Mouse (Mus musculus) adrenal gland, adult 18-20 months (tissue): ENCODE results near the gene Vmn1r39. TPM values are rescaled to one million over a fixed set of nuclear protein-coding genes. Genes with fewer than 3 reads are reported as not detected.
"Not testable (repeated sequence)": the region's sequence is repeated elsewhere in the genome, so short reads cannot be mapped to it uniquely, and the experiment has no call there.

Experiments
- DNase-seq, 2 experiments: peaks; one replicate each; pipeline ENCODE4 v3.0.0; 2021 to 2022; ENCODE audit warnings: low spot score in 2 of 2
- long read RNA-seq, 2 experiments: library from polyadenylated mRNA; stranded (forward); transcript quantifications; one replicate each; pipeline ENCODE4 v2.0.0; 2021
- total RNA-seq, 2 experiments: library from RNA; stranded (reverse); gene quantifications; 1 replicate in 1 of 2; 2 replicates in 1 of 2; pipeline ENCODE4 v1.2.3; 2021

Vmn1r39 gene
- total RNA-seq, result not detected
- long read RNA-seq, experiment 1, result 0 reads
- long read RNA-seq, experiment 2, result 0 reads

DNA sequence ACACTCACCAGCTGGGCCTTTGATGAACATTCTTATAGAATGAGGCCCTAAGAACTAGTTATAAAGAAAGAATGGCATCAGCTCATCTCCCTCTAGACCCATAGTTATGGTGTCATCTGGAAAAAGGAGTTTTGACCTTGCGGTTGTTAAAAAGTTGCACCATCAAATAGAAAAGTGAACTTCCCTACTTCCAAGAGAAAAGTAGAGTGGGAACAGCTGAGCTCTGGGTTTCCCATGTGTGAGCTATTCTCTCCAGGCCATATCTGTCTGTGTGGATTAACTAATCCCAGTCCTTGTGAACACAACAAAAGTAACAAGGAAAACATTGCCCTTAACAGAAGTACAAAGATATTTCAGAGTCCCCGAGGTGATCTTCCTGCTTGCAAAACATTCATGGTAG, at the start of gene Vmn1r39:
Gene Vmn1r39 (minus strand): TSS at position 101 of the 400 bp plus-strand sequence.
- no peak for DNase-seq

DNA sequence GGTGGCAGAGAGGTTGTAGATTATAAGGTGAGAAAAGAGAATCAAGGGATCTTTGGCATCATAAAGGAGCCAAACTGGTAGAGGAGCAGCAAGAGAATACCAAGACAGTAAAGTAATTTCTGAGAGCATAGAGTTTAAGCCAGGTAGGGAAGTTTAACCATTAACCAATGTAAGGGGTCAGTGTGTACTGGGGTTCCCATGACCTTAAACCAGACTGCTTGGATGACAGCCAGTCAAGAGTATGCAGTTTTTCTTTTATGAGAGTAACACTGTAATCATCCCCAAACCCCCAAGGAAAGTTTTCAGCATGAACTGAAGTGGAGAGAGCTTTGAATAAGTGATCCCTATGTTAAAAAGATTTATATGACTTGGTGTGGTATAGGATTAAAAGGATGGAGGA, 49.0 kb upstream of the Vmn1r39 start:
- no peak for DNase-seq

DNA sequence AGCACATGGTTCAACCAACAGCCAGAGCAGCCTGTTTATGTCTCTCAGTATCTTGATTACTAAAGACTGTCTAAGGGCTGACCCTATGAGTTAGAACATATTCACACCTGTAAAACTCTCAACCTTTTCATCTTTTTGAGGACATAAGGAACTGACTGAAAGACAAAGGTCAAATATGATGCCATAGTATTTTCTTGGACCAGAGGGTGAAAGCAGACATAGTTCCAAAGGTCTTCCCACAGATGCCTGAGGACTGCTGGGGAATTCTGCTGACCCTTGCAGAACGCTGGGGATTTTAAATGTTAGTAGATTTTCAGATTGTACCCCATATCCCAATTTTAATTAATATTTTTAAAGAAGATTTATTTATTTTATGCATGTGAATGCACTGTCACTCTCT, 47.9 kb upstream of the Vmn1r39 start:
- no peak for DNase-seq

DNA sequence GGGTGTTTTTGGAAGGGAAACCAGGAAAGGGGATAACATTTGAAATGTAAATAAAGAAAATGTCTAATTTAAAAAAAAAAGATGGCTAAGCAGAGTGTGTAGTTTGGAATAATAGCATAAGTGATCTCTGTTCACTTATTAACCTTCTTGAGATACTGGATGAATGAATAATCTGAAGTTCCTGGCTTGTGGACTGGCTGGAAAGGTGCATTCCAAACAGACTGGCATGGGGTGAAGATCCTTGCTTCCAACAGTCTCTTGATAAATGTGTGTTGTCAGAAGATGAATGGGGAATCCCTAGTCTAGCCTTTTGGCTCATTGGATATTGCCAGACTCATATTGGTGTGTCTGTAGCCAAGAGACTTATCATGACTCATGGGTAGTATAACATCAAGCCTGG, 45.8 kb upstream of the Vmn1r39 start:
- DNase-seq, result no peak

DNA sequence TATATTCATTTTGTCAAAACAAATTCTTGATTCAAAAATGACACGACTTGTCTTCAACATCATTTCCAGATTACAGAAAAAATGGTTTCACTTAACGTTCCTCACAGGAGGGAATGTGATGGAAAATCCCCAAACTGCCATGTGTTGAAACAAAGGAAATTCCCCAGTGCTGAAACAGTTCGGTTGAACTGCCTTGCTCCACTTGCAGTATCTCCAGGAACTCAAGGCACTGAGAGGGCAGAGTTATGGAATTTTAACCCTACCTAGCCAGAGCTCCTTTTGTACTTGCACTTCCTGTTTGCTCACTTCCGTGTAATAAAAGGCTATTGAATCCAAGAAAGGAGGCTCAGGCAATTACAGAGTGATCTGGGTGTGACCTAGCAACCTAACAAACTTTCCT, 38.5 kb upstream of the Vmn1r39 start:
- no peak for DNase-seq

DNA sequence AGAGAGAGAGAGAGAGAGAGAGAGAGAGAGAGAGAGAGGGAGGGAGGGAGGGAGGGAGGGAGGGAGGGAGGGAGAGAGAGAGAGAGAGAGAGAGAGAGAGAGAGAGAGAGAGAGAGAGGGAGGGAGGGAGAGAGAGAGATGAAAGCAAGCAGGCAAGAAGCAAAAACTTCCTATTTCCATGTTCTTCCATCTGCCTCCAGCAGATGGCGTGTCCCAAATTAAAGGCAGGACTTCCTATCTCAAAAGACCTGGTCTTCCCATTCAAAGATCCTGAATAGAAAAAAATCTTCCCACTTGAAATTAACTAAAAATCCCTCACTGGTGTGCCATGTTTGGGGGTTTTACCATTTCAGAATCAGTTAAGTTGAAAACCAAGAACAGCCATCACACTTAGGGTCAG, 30.2 kb upstream of the Vmn1r39 start:
- peak; percentile 12 to 22 for DNase-seq

DNA sequence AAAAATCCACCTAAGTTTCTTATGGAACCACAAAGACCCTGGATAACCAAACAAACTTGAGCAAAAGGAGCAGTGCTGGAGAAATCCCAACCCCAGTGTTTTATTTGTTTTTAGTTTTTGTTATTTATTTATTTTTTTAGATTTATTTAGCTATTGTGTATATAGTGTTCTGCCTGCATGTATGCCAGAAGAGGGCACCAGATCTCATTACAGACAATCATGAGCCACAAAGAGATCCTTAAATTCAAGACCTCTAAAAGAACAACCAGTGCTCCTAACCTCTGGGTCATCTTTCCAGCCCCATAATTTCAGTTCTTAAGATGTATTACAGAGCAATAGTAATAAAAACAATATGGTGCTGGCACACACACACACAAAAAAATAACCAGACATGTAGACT, 26.5 kb upstream of the Vmn1r39 start:
- no peak for DNase-seq

DNA sequence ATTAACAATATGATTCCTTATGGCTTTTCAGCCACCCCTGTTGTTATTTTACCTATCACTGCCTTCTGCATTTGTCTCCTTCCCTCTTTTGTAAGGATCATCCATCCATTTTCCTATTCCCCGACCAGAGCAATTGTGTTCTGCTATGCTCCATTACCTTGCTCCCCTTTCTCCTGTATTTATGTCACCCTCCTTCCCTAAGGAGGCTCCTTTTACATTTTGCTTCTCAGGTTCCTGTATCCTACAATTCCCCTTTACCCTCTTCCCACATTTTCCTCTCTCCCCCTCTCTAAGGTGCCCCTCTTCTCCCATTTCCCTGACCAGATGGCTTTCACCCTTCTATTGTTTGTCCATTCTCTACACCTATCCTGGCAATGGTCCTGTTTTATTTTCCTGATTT, 4.1 kb downstream of the Vmn1r39 start:
- no peak for DNase-seq

DNA sequence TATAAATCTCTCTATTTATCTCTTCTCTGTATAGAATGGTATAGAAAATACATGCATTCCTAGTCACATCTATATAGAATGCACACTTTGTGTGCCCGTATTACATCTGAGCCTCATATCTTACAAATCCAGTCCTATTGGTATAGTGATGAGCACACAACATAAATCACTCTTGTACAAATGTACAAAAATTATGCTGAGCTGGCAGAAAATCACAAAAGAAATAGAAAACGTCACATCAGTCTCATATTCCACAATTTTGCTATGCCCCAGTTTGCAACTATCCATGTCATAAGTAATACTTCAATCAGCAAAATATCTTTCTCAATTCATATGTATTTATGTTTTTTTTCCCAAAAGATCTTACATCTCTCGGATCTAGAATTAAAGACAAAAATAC, 4.7 kb downstream of the Vmn1r39 start:
- no peak for DNase-seq

DNA sequence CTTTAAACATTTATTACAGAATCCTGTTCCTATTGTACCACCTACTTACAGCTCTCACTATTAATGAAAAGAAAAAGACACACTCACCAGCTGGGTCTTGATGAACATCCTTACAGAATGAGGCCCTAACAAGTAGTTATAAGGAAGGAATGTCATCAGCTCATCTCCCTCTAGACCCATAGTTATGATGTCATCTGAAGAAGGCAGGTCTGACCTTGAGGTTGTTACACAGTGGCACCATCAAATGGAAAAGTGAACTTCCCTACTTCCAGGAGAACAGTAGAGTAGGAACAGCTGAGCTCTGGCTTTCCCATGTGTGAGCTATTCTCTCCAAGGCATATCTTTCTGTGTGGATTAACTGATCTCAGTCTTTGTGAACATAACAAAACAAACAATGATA, 27.9 kb downstream of the Vmn1r39 start, which contains the start of gene Vmn1r38:
Gene Vmn1r38 (minus strand): TSS at position 101 of the 400 bp plus-strand sequence.
- not testable (repeated sequence) for DNase-seq

Other genes starting within 250 kb of the Vmn1r39 start
- gene Vmn1r33, start 192.3 kb downstream of the Vmn1r39 start, total RNA-seq, result not detected
- not detected for gene Vmn1r34, start 166.7 kb downstream of the Vmn1r39 start, total RNA-seq
- gene Vmn1r35, start 124.7 kb downstream of the Vmn1r39 start, total RNA-seq, result not detected
- gene Vmn1r36, start 91.4 kb downstream of the Vmn1r39 start, total RNA-seq, result not detected
- not detected for gene Vmn1r37, start 81.2 kb downstream of the Vmn1r39 start, total RNA-seq
- not detected for gene Vmn1r38, start 28.0 kb downstream of the Vmn1r39 start, total RNA-seq
- gene Gng12, start 85.8 kb upstream of the Vmn1r39 start, total RNA-seq, result 10 to 100 TPM; 68.9 to 84.2 TPM
- gene Gadd45a, start 226.8 kb upstream of the Vmn1r39 start, total RNA-seq, result 10 to 100 TPM; 10.6 to 27.8 TPM